Mouse (Mus musculus) ES-Bruce4 (cell line): ENCODE measurements around the gene Cct4.

ENCODE experiments used
- CTCF ChIP-seq: IDR thresholded peaks from one replicate; pipeline ENCODE4 v1.8.1; 2011; ENCODE audit warnings: low read depth, low read length
- POLR2A ChIP-seq: IDR thresholded peaks from one replicate; pipeline ENCODE4 v1.8.1; 2011; ENCODE audit warnings: low read length; ENCODE audit not compliant: insufficient read depth

DNA sequence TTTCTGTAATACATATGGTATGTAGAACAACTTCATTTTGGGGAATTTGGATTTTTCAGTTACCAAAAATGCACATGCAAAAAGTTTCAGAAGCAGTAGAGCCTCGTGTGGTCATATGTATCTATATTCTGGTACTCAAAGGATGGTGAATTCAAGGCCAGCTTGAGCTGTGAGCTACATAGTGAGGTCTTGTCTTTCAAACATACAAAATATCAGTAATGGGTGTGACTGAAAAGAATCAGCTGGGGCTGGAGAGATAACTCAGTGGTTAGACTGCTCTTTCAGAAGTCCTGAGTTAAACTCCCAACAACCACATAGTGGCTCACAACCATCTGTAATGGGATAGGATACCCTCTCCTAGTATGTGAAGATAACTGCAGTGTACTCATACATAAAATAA is 8.0 kb downstream of the Cct4 start:
- TF ChIP-seq POLR2A: no peak
- no peak for TF ChIP-seq CTCF
